Mouse (Mus musculus) midbrain, postnatal 0 days (tissue): ENCODE results near the gene Ube2g2. TPM values are rescaled to one million over a fixed set of nuclear protein-coding genes. Genes with fewer than 3 reads are reported as not detected.

Experiments
- microRNA counts: library from miRNA; unstranded; fragments of <30 nt; microRNA quantifications from one replicate; lab custom pipeline; 2015
- microRNA-seq: library from miRNA; unstranded; fragments of <30 nt; microRNA quantifications from one replicate; pipeline ENCODE4, GENCODE M21; 2016; ENCODE audit warnings: borderline number of aligned reads
- polyA plus RNA-seq: library from polyadenylated mRNA; unstranded; fragments of >200 nt; fragmentation: Nextera tagmentation; extraction: Ambion mirVana; gene quantifications from 2 replicates; pipeline ENCODE4 v1.2.1, GENCODE M21; 2015
- total RNA-seq: library from RNA; depleted of rRNA; stranded (reverse); fragments of >200 nt; gene quantifications from 2 replicates; pipeline ENCODE4 v1.2.3, GENCODE M21; 2014; rRNA removed

Gene Ube2g2
- total and polyA plus RNA-seq, 2 experiments from 2014 or later = 41.8 to 67.2 TPM

MicroRNA genes within 50 kb of the gene (microRNA counts, 519-probe panel; counts per million panel counts)
- 528 counts per million, percentile 58 among the panel's probes with 10 or more counts for microRNA mmu-miR-1930 (lab: Ali Mortazavi, UCI)

Small RNAs within 50 kb of the gene (microRNA-seq; reads per million reads assigned to microRNA genes)
- gene Mir1930 = 14.4 reads per million, percentile 25 among the genes with 10 or more reads in this experiment

Other genes starting within 250 kb of the Ube2g2 start
- 50.4 and 53.8 TPM in 2 replicates for gene Adarb1, start 204.0 kb upstream of the Ube2g2 start, total RNA-seq
- gene Adarb1, start 204.0 kb upstream of the Ube2g2 start, polyA plus RNA-seq = 15.3 and 16.1 TPM in 2 replicates
- gene Fam207a, start 106.5 kb upstream of the Ube2g2 start, total RNA-seq = 47.1 and 49.2 TPM in 2 replicates
- 32.7 and 34.9 TPM in 2 replicates for gene Fam207a, start 106.5 kb upstream of the Ube2g2 start, polyA plus RNA-seq
- gene Itgb2, start 92.0 kb upstream of the Ube2g2 start, total RNA-seq = 0.55 and 1.7 TPM in 2 replicates
- gene Itgb2, start 92.0 kb upstream of the Ube2g2 start, polyA plus RNA-seq = 0.69 and 1.2 TPM in 2 replicates
- gene Pttg1ip, start 40.6 kb upstream of the Ube2g2 start, total RNA-seq = 87.2 and 116 TPM in 2 replicates
- gene Pttg1ip, start 40.6 kb upstream of the Ube2g2 start, polyA plus RNA-seq = 74.7 and 79.0 TPM in 2 replicates
- 167 and 306 TPM in 2 replicates for gene Sumo3, start 16.2 kb upstream of the Ube2g2 start, total RNA-seq
- gene Sumo3, start 16.2 kb upstream of the Ube2g2 start, polyA plus RNA-seq = 385 and 389 TPM in 2 replicates
- gene Gm49325, start 16.1 kb upstream of the Ube2g2 start, total RNA-seq = not detected in 2 replicates
- 6.9 and 10.5 TPM in 2 replicates for gene Gm49325, start 16.1 kb upstream of the Ube2g2 start, polyA plus RNA-seq
- gene Tspear, start 64.3 kb downstream of the Ube2g2 start, total RNA-seq = 0.66 and 1.5 TPM in 2 replicates
- 0.63 and 1.3 TPM in 2 replicates for gene Tspear, start 64.3 kb downstream of the Ube2g2 start, polyA plus RNA-seq
- gene Gm19402, start 68.5 kb downstream of the Ube2g2 start, total RNA-seq = not detected in 2 replicates
- gene Gm19402, start 68.5 kb downstream of the Ube2g2 start, polyA plus RNA-seq = not detected in 2 replicates
- not detected in 2 replicates for gene Gm9508, start 75.0 kb downstream of the Ube2g2 start, total RNA-seq
- not detected in 2 replicates for gene Gm9508, start 75.0 kb downstream of the Ube2g2 start, polyA plus RNA-seq
- not detected in 2 replicates for gene Gm10272, start 84.4 kb downstream of the Ube2g2 start, total RNA-seq
- gene Gm10272, start 84.4 kb downstream of the Ube2g2 start, polyA plus RNA-seq = not detected in 2 replicates
- not detected in 2 replicates for gene Gm10024, start 89.2 kb downstream of the Ube2g2 start, total RNA-seq
- not detected in 2 replicates for gene Gm10024, start 89.2 kb downstream of the Ube2g2 start, polyA plus RNA-seq
- gene Gm10142, start 93.5 kb downstream of the Ube2g2 start, total RNA-seq = not detected in 2 replicates
- gene Gm10142, start 93.5 kb downstream of the Ube2g2 start, polyA plus RNA-seq = not detected in 2 replicates
- not detected in 2 replicates for gene Krtap12-1, start 98.3 kb downstream of the Ube2g2 start, total RNA-seq
- not detected in 2 replicates for gene Krtap12-1, start 98.3 kb downstream of the Ube2g2 start, polyA plus RNA-seq
- not detected in 2 replicates for gene Gm10100, start 104.2 kb downstream of the Ube2g2 start, total RNA-seq
- gene Gm10100, start 104.2 kb downstream of the Ube2g2 start, polyA plus RNA-seq = not detected in 2 replicates
- not detected in 2 replicates for gene Gm18596, start 120.4 kb downstream of the Ube2g2 start, total RNA-seq
- not detected in 2 replicates for gene Gm18596, start 120.4 kb downstream of the Ube2g2 start, polyA plus RNA-seq
- gene Gm9736, start 129.1 kb downstream of the Ube2g2 start, total RNA-seq = not detected in 2 replicates
- gene Gm9736, start 129.1 kb downstream of the Ube2g2 start, polyA plus RNA-seq = not detected in 2 replicates
- gene Gm3233, start 137.4 kb downstream of the Ube2g2 start, total RNA-seq = not detected in 2 replicates
- gene Gm3233, start 137.4 kb downstream of the Ube2g2 start, polyA plus RNA-seq = not detected in 2 replicates
- not detected in 2 replicates for gene Gm3238, start 149.1 kb downstream of the Ube2g2 start, total RNA-seq
- not detected in 2 replicates for gene Gm3238, start 149.1 kb downstream of the Ube2g2 start, polyA plus RNA-seq
- not detected in 2 replicates for gene Gm7138, start 154.7 kb downstream of the Ube2g2 start, total RNA-seq
- not detected in 2 replicates for gene Gm7138, start 154.7 kb downstream of the Ube2g2 start, polyA plus RNA-seq
- not detected in 2 replicates for gene Gm3250, start 160.3 kb downstream of the Ube2g2 start, total RNA-seq
- not detected in 2 replicates for gene Gm3250, start 160.3 kb downstream of the Ube2g2 start, polyA plus RNA-seq
- not detected in 2 replicates for gene Gm7137, start 165.9 kb downstream of the Ube2g2 start, total RNA-seq
- gene Gm7137, start 165.9 kb downstream of the Ube2g2 start, polyA plus RNA-seq = not detected in 2 replicates
- not detected in 2 replicates for gene Gm9639, start 172.8 kb downstream of the Ube2g2 start, total RNA-seq
- not detected in 2 replicates for gene Gm9639, start 172.8 kb downstream of the Ube2g2 start, polyA plus RNA-seq
- not detected in 2 replicates for gene Gm19668, start 176.9 kb downstream of the Ube2g2 start, total RNA-seq
- not detected in 2 replicates for gene Gm19668, start 176.9 kb downstream of the Ube2g2 start, polyA plus RNA-seq
- not detected in 2 replicates for gene Gm9507, start 189.6 kb downstream of the Ube2g2 start, total RNA-seq
- gene Gm9507, start 189.6 kb downstream of the Ube2g2 start, polyA plus RNA-seq = not detected in 2 replicates
- gene Gm2696, start 192.4 kb downstream of the Ube2g2 start, total RNA-seq = not detected in 2 replicates
- not detected in 2 replicates for gene Gm2696, start 192.4 kb downstream of the Ube2g2 start, polyA plus RNA-seq
- 0.27 TPM in 1 of 2 replicates, not detected in the other for gene Krtap10-4, start 204.8 kb downstream of the Ube2g2 start, total RNA-seq
- not detected in 2 replicates for gene Krtap10-4, start 204.8 kb downstream of the Ube2g2 start, polyA plus RNA-seq
- not detected in 2 replicates for gene Krtap10-10, start 213.7 kb downstream of the Ube2g2 start, total RNA-seq
- not detected in 2 replicates for gene Krtap10-10, start 213.7 kb downstream of the Ube2g2 start, polyA plus RNA-seq
- gene Gm36176, start 224.5 kb downstream of the Ube2g2 start, total RNA-seq = not detected in 2 replicates
- gene Gm36176, start 224.5 kb downstream of the Ube2g2 start, polyA plus RNA-seq = not detected in 2 replicates
- not detected in 2 replicates for gene Gm10318, start 230.6 kb downstream of the Ube2g2 start, total RNA-seq
- not detected in 2 replicates for gene Gm10318, start 230.6 kb downstream of the Ube2g2 start, polyA plus RNA-seq
- not detected in 2 replicates for gene Gm3285, start 239.7 kb downstream of the Ube2g2 start, total RNA-seq
- not detected in 2 replicates for gene Gm3285, start 239.7 kb downstream of the Ube2g2 start, polyA plus RNA-seq